Mouse (Mus musculus) liver, embryonic 13.5 days (tissue): ENCODE results near the gene Olfr1410. TPM values are rescaled to one million over a fixed set of nuclear protein-coding genes. Genes with fewer than 3 reads are reported as not detected.

Experiments used
- ATAC-seq: fragments of 200-750 bp; cut with Nextera tagmentation; 2 replicates; pipeline ENCODE4 v1.8.0; 2017; ENCODE audit warnings: low read depth, mild to moderate bottlenecking, moderate number of reproducible peaks, moderate library complexity
- DNase-seq: peaks from one replicate; pipeline ENCODE4 v3.0.0; 2022
- H3K27ac ChIP-seq: fragments of 300-500 bp; sonication (generic); 2 replicates; pipeline ENCODE4 v1.5.1; 2015; ENCODE audit warnings: moderate library complexity, mild to moderate bottlenecking, inconsistent platforms
- H3K27me3 ChIP-seq: fragments of 300-500 bp; sonication (generic); 2 replicates; pipeline ENCODE4 v1.6.1; 2015; ENCODE audit warnings: mild to moderate bottlenecking, inconsistent platforms
- H3K36me3 ChIP-seq: fragments of 300-500 bp; sonication (generic); 2 replicates; pipeline ENCODE4 v1.6.1; 2015; ENCODE audit warnings: mild to moderate bottlenecking, inconsistent platforms
- H3K4me1 ChIP-seq: fragments of 300-500 bp; sonication (generic); replicated peaks from 2 replicates; pipeline ENCODE4 v1.6.1; 2015; ENCODE audit warnings: inconsistent platforms
- H3K4me2 ChIP-seq: fragments of 300-500 bp; sonication (generic); 2 replicates; pipeline ENCODE4 v1.6.1; 2015; ENCODE audit warnings: inconsistent platforms, mild to moderate bottlenecking, moderate library complexity
- H3K4me3 ChIP-seq: fragments of 300-500 bp; sonication (generic); replicated peaks from 2 replicates; pipeline ENCODE4 v1.5.1; 2015; ENCODE audit warnings: mild to moderate bottlenecking, inconsistent platforms
- H3K9ac ChIP-seq: fragments of 300-500 bp; sonication (generic); 2 replicates; pipeline ENCODE4 v1.6.1; 2015; ENCODE audit warnings: mild to moderate bottlenecking, inconsistent platforms
- H3K9me3 ChIP-seq: fragments of 300-500 bp; sonication (generic); replicated peaks from 2 replicates; pipeline ENCODE4 v1.6.1; 2016; ENCODE audit warnings: inconsistent platforms
- WGBS: fragments of 180-500 bp; shearing (Covaris S2); methylation state at CpG from one replicate; pipeline ENCODE4 v1.1.7; 2015; ENCODE audit not compliant: insufficient replicate concordance; 5-methylcytosine and 5-hydroxymethylcytosine counted together
- polyA plus RNA-seq: library from polyadenylated mRNA; unstranded; fragments of >200 nt; fragmentation: Nextera tagmentation; extraction: Ambion mirVana; gene quantifications from 2 replicates; pipeline ENCODE4 v1.2.1, GENCODE M21; 2015

Gene Olfr1410
- not detected in 2 replicates for polyA plus RNA-seq

GRCm38 (mm10) chr1:92605482-92605881 is at the start of gene Olfr1410:
Gene Olfr1410 (plus strand): TSS chr1:92605782.
- H3K27ac ChIP-seq = no peak within 1 kb of the TSS
- DNase-seq (no peak), ATAC-seq (no peak)
- H3K36me3 ChIP-seq = no peaks in the 10 kb centered on the region
- no peak within 1 kb of the TSS for H3K4me2 ChIP-seq
- H3K9me3 ChIP-seq = no peaks in the 10 kb centered on the region
- H3K4me3 ChIP-seq = no peak within 1 kb of the TSS
- no peak within 1 kb of the TSS for H3K9ac ChIP-seq
- H3K4me1 ChIP-seq = no peaks in the 10 kb centered on the region
- WGBS = 72% methylated on average over 1 of the region's 1 CpGs
- H3K27me3 ChIP-seq = no peaks in the 10 kb centered on the region

GRCm38 (mm10) chr1:92571022-92571421 is 34.6 kb upstream of the Olfr1410 start, which contains the start of gene Olfr1413:
Gene Olfr1413 (plus strand): TSS chr1:92571322.
- Histone ChIP-seq H3K9ac (no peak within 1 kb of the TSS), H3K9me3 (no peaks in the 10 kb centered on the region), H3K4me2 (no peak within 1 kb of the TSS), H3K36me3 (no peaks in the 10 kb centered on the region), H3K27ac (no peak within 1 kb of the TSS), H3K4me1 (no peaks in the 10 kb centered on the region), H3K4me3 (no peak within 1 kb of the TSS), H3K27me3 (no peaks in the 10 kb centered on the region)
- 55% methylated on average over 3 of the region's 3 CpGs for WGBS
- ATAC-seq (no peak), DNase-seq (no peak)

- no peak within 1 kb of the TSS for H3K27ac ChIP-seq
- WGBS = 92% methylated on average over 2 of the region's 2 CpGs
Observed at GRCm38 (mm10) chr1:92585479-92585878, 20.1 kb upstream of the Olfr1410 start, which contains the start of gene Olfr1412. Gene Olfr1412 (plus strand): TSS chr1:92585779.

DNA sequence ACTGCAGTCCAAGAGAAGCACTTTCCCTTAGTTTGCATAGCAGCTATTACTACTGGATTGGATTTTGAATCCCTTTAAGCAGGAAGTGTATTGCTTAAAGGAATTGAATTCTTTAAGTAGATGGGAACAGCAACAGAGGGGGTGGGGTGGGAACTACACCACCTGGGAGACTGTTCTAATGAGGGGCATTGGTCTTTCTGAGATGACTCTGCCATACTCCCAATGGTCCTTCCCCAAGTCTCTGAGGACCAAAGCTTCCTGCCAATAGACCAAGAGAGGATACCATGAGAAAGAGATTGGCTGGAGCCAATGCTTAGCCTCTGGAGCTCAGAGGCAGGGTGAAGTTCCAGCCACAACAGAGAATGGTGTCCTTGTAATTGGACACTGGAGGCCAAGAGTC is 11.5 kb upstream of the Olfr1410 start, which contains the start of gene Olfr1411:
Gene Olfr1411, plus strand, starts transcription at position 301 of the 400 bp plus-strand sequence.
- H3K27me3 ChIP-seq = no peaks in the 10 kb centered on the region
- no peaks in the 10 kb centered on the region for H3K9me3 ChIP-seq
- H3K4me2 ChIP-seq = no peak within 1 kb of the TSS
- H3K27ac ChIP-seq = no peak within 1 kb of the TSS
- H3K4me1 ChIP-seq = no peaks in the 10 kb centered on the region
- DNase-seq (no peak), ATAC-seq (no peak)
- no peaks in the 10 kb centered on the region for H3K36me3 ChIP-seq
- no peak within 1 kb of the TSS for H3K4me3 ChIP-seq
- H3K9ac ChIP-seq = no peak within 1 kb of the TSS

More at GRCm38 (mm10) chr1:92585479-92585878, 20.1 kb upstream of the Olfr1410 start, which contains the start of gene Olfr1412:
- Histone ChIP-seq H3K4me1 (no peaks in the 10 kb centered on the region), H3K27me3 (no peaks in the 10 kb centered on the region), H3K9me3 (no peaks in the 10 kb centered on the region), H3K36me3 (no peaks in the 10 kb centered on the region), H3K9ac (no peak within 1 kb of the TSS), H3K4me2 (no peak within 1 kb of the TSS), H3K4me3 (no peak within 1 kb of the TSS)
- ATAC-seq (no peak), DNase-seq (no peak)

DNA sequence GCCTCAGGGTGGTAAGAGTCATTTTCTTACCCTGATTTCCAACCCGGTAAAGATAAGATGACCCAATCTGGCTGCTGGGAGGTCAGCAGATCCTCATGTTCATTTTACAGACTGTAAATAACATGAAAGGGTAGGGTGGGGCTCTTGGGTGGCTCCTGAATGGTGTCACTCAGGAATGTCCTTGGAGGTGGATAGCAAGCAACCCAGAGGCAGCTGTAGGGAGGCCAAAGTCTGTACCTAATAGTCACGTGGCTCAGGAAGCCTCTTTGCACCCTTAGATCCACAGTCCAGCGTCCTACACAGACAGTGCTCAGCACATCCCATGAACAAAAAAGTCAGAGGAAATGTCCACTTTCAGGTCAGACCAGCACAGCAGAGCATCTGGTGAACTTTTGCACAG is 9.6 kb upstream of the Olfr1410 start:
- no peak for DNase-seq
- Histone ChIP-seq H3K4me2 (no peak overlapping the region), H3K4me1 (no peaks in the 10 kb centered on the region), H3K9me3 (no peaks in the 10 kb centered on the region), H3K4me3 (no peak overlapping the region), H3K36me3 (no peaks in the 10 kb centered on the region), H3K9ac (no peak overlapping the region), H3K27ac (no peak overlapping the region), H3K27me3 (no peaks in the 10 kb centered on the region)
- 58% methylated on average over 3 of the region's 3 CpGs for WGBS
- ATAC-seq = no peak

DNA sequence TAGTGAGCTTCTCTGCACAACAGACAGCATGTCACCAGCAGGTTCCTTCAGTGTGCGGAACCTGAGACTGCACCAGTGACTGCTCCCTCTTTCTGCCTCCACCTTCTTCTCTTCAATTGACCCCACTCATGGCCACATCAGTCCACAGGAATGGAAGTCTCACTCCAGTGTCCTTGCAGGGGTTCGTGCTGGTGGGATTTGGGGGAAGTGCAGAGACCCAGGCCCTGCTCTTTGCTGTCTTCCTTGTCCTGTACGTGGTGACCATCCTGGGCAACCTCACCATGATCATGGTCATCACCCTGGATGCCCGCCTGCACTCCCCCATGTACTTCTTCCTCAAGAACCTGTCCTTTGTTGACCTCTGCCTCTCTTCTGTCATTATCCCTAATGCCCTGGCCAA is 2.1 kb downstream of the Olfr1410 start:
- no peaks in the 10 kb centered on the region for H3K36me3 ChIP-seq
- WGBS = 44% methylated on average over 4 of the region's 4 CpGs
- no peak for ATAC-seq

GRCm38 (mm10) chr1:92611008-92611407 is 5.4 kb downstream of the Olfr1410 start:
- ATAC-seq = no peak
- 4% methylated on average over 5 of the region's 5 CpGs for WGBS
- no peaks in the 10 kb centered on the region for H3K9me3 ChIP-seq

More for the DNA sequence above, 2.1 kb downstream of the Olfr1410 start:
- H3K9ac ChIP-seq = no peak overlapping the region
- H3K4me3 ChIP-seq = no peak overlapping the region
- DNase-seq = no peak
- H3K4me1 ChIP-seq = no peaks in the 10 kb centered on the region
- no peak overlapping the region for H3K4me2 ChIP-seq
- no peak overlapping the region for H3K27ac ChIP-seq
- H3K9me3 ChIP-seq = no peaks in the 10 kb centered on the region
- H3K27me3 ChIP-seq = no peaks in the 10 kb centered on the region

DNA sequence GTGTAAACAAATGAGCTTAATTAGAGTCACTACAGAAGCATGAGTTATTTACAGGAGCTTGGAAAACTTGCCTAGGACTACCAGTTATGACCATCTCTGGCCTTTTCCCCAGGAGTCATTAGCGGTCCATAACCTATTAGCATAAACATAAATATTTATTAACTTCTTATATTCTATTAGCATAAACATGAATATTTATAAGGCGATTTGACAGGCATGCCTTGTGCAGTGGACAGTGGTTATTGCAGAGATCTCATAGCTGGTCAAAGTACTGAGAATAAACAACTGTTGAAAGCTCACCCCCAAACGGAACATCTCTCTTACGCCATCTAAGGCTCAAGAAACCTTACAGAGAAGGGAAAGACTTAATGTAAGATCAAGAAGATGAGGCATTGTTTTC is 7.6 kb downstream of the Olfr1410 start:
- Histone ChIP-seq H3K9ac (no peak overlapping the region), H3K4me3 (no peak overlapping the region), H3K27me3 (0 out of 2 replicates have a peak, but pooled peaks cover under 1% of the 10 kb centered on the region), H3K4me1 (no peaks in the 10 kb centered on the region), H3K27ac (no peak overlapping the region), H3K9me3 (no peaks in the 10 kb centered on the region), H3K4me2 (no peak overlapping the region), H3K36me3 (no peaks in the 10 kb centered on the region)
- ATAC-seq = no peak
- DNase-seq = no peak
- WGBS = 43% methylated on average over 4 of the region's 4 CpGs

More at GRCm38 (mm10) chr1:92611008-92611407, 5.4 kb downstream of the Olfr1410 start:
- DNase-seq = peak; percentile 7
- no peak overlapping the region for H3K27ac ChIP-seq
- H3K4me3 ChIP-seq = no peak overlapping the region
- H3K9ac ChIP-seq = no peak overlapping the region
- H3K27me3 ChIP-seq = no peaks in the 10 kb centered on the region
- H3K4me1 ChIP-seq = no peaks in the 10 kb centered on the region
- no peaks in the 10 kb centered on the region for H3K36me3 ChIP-seq
- no peak overlapping the region for H3K4me2 ChIP-seq

GRCm38 (mm10) chr1:92614516-92614915 is 8.9 kb downstream of the Olfr1410 start:
- H3K27ac ChIP-seq = no peak overlapping the region
- H3K27me3 ChIP-seq = 0 out of 2 replicates have a peak, but pooled peaks cover 2% of the 10 kb centered on the region
- no peak overlapping the region for H3K4me2 ChIP-seq
- no peak overlapping the region for H3K9ac ChIP-seq
- DNase-seq = no peak
- no peaks in the 10 kb centered on the region for H3K4me1 ChIP-seq
- no peak overlapping the region for H3K4me3 ChIP-seq
- ATAC-seq = no peak
- WGBS = 7% methylated on average over 1 of the region's 1 CpGs
- H3K9me3 ChIP-seq = no peaks in the 10 kb centered on the region
- H3K36me3 ChIP-seq = no peaks in the 10 kb centered on the region

DNA sequence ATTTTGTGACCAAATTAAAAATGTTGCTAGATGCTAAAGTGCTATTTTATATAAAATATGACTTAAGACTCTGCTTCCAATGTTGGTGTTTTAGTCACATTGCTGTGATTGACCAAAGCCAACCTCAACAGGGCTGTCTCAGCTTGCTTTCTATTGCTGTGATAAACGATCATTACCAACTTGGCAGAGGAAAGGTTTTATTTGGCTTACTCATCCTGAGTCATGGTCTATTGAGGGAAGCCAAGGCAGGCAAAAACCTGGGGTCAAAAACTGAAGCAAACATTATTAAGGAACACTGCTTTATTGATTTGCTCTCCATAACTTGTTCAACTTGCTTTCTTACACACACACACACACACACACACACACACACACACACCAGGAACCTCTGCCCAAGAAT is 10.5 kb downstream of the Olfr1410 start:
- Histone ChIP-seq H3K4me3 (no peak overlapping the region), H3K9me3 (no peaks in the 10 kb centered on the region), H3K4me1 (no peaks in the 10 kb centered on the region), H3K4me2 (no peak overlapping the region), H3K27ac (no peak overlapping the region), H3K9ac (no peak overlapping the region), H3K36me3 (no peaks in the 10 kb centered on the region), H3K27me3 (0 out of 2 replicates have a peak, but pooled peaks cover 2% of the 10 kb centered on the region)
- 55% methylated on average over 1 of the region's 1 CpGs for WGBS
- ATAC-seq (no peak), DNase-seq (no peak)

DNA sequence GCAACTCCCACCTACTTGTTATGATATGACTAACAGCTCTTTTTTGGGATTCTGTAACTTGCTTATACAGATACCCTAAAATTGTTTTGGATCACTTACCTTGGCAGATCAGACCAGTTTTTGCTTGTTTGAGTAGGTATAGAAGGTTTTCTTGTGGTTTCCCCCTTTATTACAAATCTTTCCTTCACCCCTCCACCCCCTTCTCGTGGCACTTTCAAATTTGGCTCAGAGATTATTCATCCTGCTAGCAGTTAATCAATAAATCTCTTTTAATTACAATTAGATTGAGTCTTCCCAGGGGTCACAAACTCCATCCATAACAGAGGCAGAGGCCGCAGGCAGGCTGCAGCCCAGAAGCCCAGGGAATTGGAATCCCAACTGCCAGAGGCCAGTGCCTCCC is 11.9 kb downstream of the Olfr1410 start, which contains the start of gene Olfr12:
Gene Olfr12, plus strand, starts transcription at position 301 of the 400 bp plus-strand sequence.
- H3K4me1 ChIP-seq = no peaks in the 10 kb centered on the region
- 49% methylated on average over 2 of the region's 2 CpGs for WGBS
- no peaks in the 10 kb centered on the region for H3K9me3 ChIP-seq
- no peak within 1 kb of the TSS for H3K9ac ChIP-seq
- no peak within 1 kb of the TSS for H3K4me2 ChIP-seq
- DNase-seq = no peak
- no peak within 1 kb of the TSS for H3K4me3 ChIP-seq
- H3K27ac ChIP-seq = no peak within 1 kb of the TSS
- no peaks in the 10 kb centered on the region for H3K36me3 ChIP-seq
- H3K27me3 ChIP-seq = 0 out of 2 replicates have a peak, but pooled peaks cover 2% of the 10 kb centered on the region
- no peak for ATAC-seq

- no peaks in the 10 kb centered on the region for H3K36me3 ChIP-seq
- H3K9me3 ChIP-seq = no peaks in the 10 kb centered on the region
- H3K4me2 ChIP-seq = no peak overlapping the region
- H3K4me1 ChIP-seq = no peaks in the 10 kb centered on the region
- no peak overlapping the region for H3K9ac ChIP-seq
- 0 out of 2 replicates have a peak, but pooled peaks cover 2% of the 10 kb centered on the region for H3K27me3 ChIP-seq
- no peak overlapping the region for H3K4me3 ChIP-seq
- WGBS = 46% methylated on average over 4 of the region's 4 CpGs
- no peak overlapping the region for H3K27ac ChIP-seq
- DNase-seq = no peak
- no peak for ATAC-seq
Observed at GRCm38 (mm10) chr1:92618360-92618759, 12.8 kb downstream of the Olfr1410 start.
